Mouse (Mus musculus) erythroblast, adult 5-6 weeks (primary cell): ENCODE data around the gene Sp3. TPM values are rescaled to one million over a fixed set of nuclear protein-coding genes. Genes with fewer than 3 reads are reported as not detected.

ENCODE experiments used
- total RNA-seq, 2 experiments: library from RNA; stranded (forward) in 1 of 2; stranded (reverse) in 1 of 2; fragments of 150-400 nt in 1 of 2; fragments of 200-764, 138-1000 nt in 1 of 2; gene quantifications; 2 replicates each; pipeline versions ENCODE4 v1.2.3 to v1.2.4; 2015 to 2017; ENCODE audit warnings: low replicate concordance in 2 of 2

Sp3 gene
- total RNA-seq, 2 experiments from 2014 or later: 86.7 to 140 TPM

Other genes starting within 250 kb of the Sp3 start
- gene Gm11084, start 6.3 kb upstream of the Sp3 start, total RNA-seq (2015; ENCODE audit: low replicate concordance): not detected in 2 replicates
- gene Gm11084, start 6.3 kb upstream of the Sp3 start, total RNA-seq (2017; ENCODE audit: low replicate concordance): not detected in 2 replicates
- 31.8 and 31.9 TPM in 2 replicates for gene Ola1, start 238.5 kb upstream of the Sp3 start, total RNA-seq (2015; ENCODE audit: low replicate concordance)
- gene Ola1, start 238.5 kb upstream of the Sp3 start, total RNA-seq (2017; ENCODE audit: low replicate concordance): 23.3 and 27.5 TPM in 2 replicates